Mouse (Mus musculus) bone marrow, adult 2 months (tissue): Measurements from ENCODE around the gene Ly6g6f.

ENCODE experiments used
- CTCF ChIP-seq: fragments of 200-500 bp; IDR thresholded peaks from 2 replicates; pipeline ENCODE4 v1.5.1; 2011; ENCODE audit warnings: low read length, control low read depth; ENCODE audit not compliant: control insufficient read depth, insufficient read depth
- POLR2A ChIP-seq: fragments of 200-500 bp; IDR thresholded peaks from 2 replicates; pipeline ENCODE4 v1.6.1; 2011; ENCODE audit warnings: low read depth, mild to moderate bottlenecking, control low read depth, low read length, borderline replicate concordance; ENCODE audit not compliant: control insufficient read depth

DNA sequence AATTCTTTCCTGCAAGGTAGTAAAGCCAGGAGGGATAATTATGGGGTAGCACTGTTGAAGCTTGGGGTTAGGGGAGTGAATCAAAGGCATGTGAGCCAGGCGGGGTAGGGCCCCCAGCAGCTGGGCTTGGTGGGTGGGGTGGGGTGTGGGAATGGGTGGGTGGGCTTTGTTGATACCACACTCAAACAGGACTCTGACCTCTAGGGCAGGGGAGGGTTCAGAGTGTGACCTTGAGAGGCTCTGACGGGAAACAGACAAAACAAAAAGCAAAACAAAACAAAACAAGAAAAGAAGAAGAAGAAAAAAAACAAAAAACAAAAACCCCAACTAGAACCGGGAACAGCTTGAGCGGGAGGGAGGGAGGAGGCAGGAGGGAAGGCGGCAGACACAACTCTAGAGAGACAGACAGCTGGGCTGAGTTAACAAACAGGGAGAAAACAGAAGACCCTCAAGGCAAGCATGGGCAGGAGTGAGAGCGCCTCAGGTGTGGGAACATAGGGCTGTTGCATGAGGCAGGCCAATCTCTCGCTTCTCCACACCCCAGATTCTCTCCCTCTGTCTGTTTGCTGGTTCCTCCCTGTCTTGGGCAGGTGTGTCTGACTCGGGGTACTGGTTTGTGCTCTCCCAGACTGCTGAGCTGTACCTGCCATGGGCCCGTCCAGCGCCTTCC is 8.8 kb downstream of the Ly6g6f start, which contains the start of gene Ly6g6e:
- no peak for TF ChIP-seq CTCF
- no peak for TF ChIP-seq POLR2A
